Mouse (Mus musculus) thymus, adult 2 months (tissue): ENCODE measurements around the gene Atp8b4.

ENCODE experiments used
- CTCF ChIP-seq: fragments of 200-500 bp; IDR thresholded peaks from 2 replicates; pipeline ENCODE4 v1.5.1; 2012; ENCODE audit warnings: mild to moderate bottlenecking, control low read depth, low read length, moderate library complexity, borderline replicate concordance; ENCODE audit not compliant: control insufficient read depth, poor library complexity, insufficient read depth; ENCODE audit errors: extremely low read depth
- POLR2A ChIP-seq: fragments of 200-500 bp; IDR thresholded peaks from 2 replicates; pipeline ENCODE4 v1.6.1; 2012; ENCODE audit warnings: mild to moderate bottlenecking, low read length, control low read depth, moderate library complexity; ENCODE audit not compliant: control insufficient read depth, poor library complexity, insufficient read depth; ENCODE audit errors: extremely low read depth

DNA sequence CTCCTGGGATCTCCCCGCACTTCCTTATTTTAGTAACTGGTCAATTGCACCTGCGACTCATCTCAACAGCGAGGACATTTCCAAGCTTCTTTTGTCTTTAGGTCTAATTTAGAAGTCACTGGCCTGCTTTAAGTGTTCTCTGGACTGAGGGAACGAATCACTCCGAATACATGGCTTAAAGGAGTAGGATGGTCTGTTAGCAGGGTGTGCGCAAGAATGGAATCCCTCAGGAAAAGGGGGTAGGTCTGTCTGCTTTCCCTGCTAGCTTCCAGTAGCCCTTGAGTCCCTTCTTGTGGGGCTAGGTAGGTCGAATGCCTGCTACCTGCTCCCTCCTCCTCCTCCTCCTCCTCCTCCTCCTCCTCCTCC lies 49.6 kb downstream of the Atp8b4 start:
- no peak for TF ChIP-seq CTCF
- no peak for TF ChIP-seq POLR2A
